Mouse (Mus musculus) heart, embryonic 14.5 days (tissue): Measurements from ENCODE around the gene Paxbp1. TPM values are rescaled to one million over a fixed set of nuclear protein-coding genes. Genes with fewer than 3 reads are reported as not detected.

ENCODE experiments used
- ATAC-seq: fragments of 200-750 bp; cut with Nextera tagmentation; 2 replicates; pipeline ENCODE4 v1.8.0; 2017; ENCODE audit warnings: low read depth, moderate TSS enrichment; ENCODE audit not compliant: insufficient number of reproducible peaks, insufficient read depth, low FRiP score
- H3K27ac ChIP-seq, 2 experiments: fragments of 200-500 bp in 1 of 2; fragments of 300-500 bp in 1 of 2; sonication (generic) in 1 of 2; replicated peaks in 1 of 2; 2 replicates each; pipeline ENCODE4 v1.5.1; 2012 to 2014; ENCODE audit warnings: low read depth in 2 of 2, low read length in 2 of 2, control low read depth in 1 of 2, mild to moderate bottlenecking in 1 of 2, mixed read lengths in 1 of 2; ENCODE audit not compliant: control insufficient read depth in 1 of 2, insufficient read depth in 1 of 2
- H3K27me3 ChIP-seq: fragments of 300-500 bp; sonication (generic); 2 replicates; pipeline ENCODE4 v1.6.1; 2014; ENCODE audit warnings: mild to moderate bottlenecking, low read length, control low read depth; ENCODE audit not compliant: control insufficient read depth, insufficient read depth
- H3K36me3 ChIP-seq: fragments of 300-500 bp; sonication (generic); 2 replicates; pipeline ENCODE4 v1.6.1; 2014; ENCODE audit warnings: mild to moderate bottlenecking, control low read depth, low read length, mixed read lengths; ENCODE audit not compliant: control insufficient read depth, insufficient read depth
- H3K4me1 ChIP-seq, 2 experiments: fragments of 200-500 bp in 1 of 2; fragments of 300-500 bp in 1 of 2; sonication (generic) in 1 of 2; 2 replicates each; pipeline ENCODE4 v1.6.1; 2012 to 2014; ENCODE audit warnings: low read length in 2 of 2, control low read depth in 1 of 2, mixed read lengths in 1 of 2; ENCODE audit not compliant: control insufficient read depth in 2 of 2, insufficient read depth in 2 of 2
- H3K4me2 ChIP-seq: fragments of 300-500 bp; sonication (generic); 2 replicates; pipeline ENCODE4 v1.6.1; 2014; ENCODE audit warnings: mild to moderate bottlenecking, low read length
- H3K4me3 ChIP-seq, 2 experiments: fragments of 200-500 bp in 1 of 2; fragments of 300-500 bp in 1 of 2; sonication (generic) in 1 of 2; 2 replicates each; pipeline ENCODE4 v1.5.1; 2012 to 2014; ENCODE audit warnings: low read length in 2 of 2, mild to moderate bottlenecking in 2 of 2, control low read depth in 1 of 2, low read depth in 1 of 2, moderate library complexity in 1 of 2; ENCODE audit not compliant: control insufficient read depth in 1 of 2, insufficient read depth in 1 of 2
- H3K9ac ChIP-seq: fragments of 300-500 bp; sonication (generic); 2 replicates; pipeline ENCODE4 v1.6.1; 2014; ENCODE audit warnings: mild to moderate bottlenecking, low read length
- H3K9me3 ChIP-seq: fragments of 300-500 bp; sonication (generic); 2 replicates; pipeline ENCODE4 v1.6.1; 2016; ENCODE audit warnings: low read length, control low read depth; ENCODE audit not compliant: control insufficient read depth
- WGBS: fragments of 180-500 bp; shearing (Covaris S2); extraction: QIAGEN DNeasy Blood & Tissue Kit; methylation state at CpG from one replicate; pipeline ENCODE4 v1.1.7; 2014; 5-methylcytosine and 5-hydroxymethylcytosine counted together
- polyA plus RNA-seq: library from polyadenylated mRNA; unstranded; fragments of >200 nt; fragmentation: Nextera tagmentation; extraction: Ambion mirVana; gene quantifications from 2 replicates; pipeline ENCODE4 v1.2.1, GENCODE M21; 2014

The Paxbp1 gene
- polyA plus RNA-seq, 1 experiment from 2014 or later, result 45.1 TPM

- Histone ChIP-seq H3K36me3 (peaks cover 20% of the 10 kb centered on the region), H3K4me1 (peaks cover 5 to 18% of the 10 kb centered on the region in 2 experiments; a peak in 3 of 4 replicates), H3K27ac (0 out of 4 replicates have a peak overlapping the region, but pooled peaks of 1 of the 2 experiments have one; percentile 6), H3K9me3 (no peaks in the 10 kb centered on the region), H3K9ac (no peak overlapping the region), H3K4me2 (no peak overlapping the region), H3K27me3 (no peaks in the 10 kb centered on the region), H3K4me3 (no peak overlapping the region)
- WGBS, result 65% methylated on average over 5 of the region's 5 CpGs
- no peak for ATAC-seq
Measured at GRCm38 (mm10) chr16:90995498-90995897, 48.8 kb downstream of the Paxbp1 start.

- no peaks in the 10 kb centered on the region for H3K9me3 ChIP-seq
- peak overlapping the region in 1 of 2 experiments; percentile 6; a peak in 1 of 4 replicates for H3K27ac ChIP-seq
- H3K4me1 ChIP-seq, result peaks cover 5 to 18% of the 10 kb centered on the region in 2 experiments; a peak in 3 of 4 replicates
- no peak overlapping the region for H3K9ac ChIP-seq
- H3K27me3 ChIP-seq, result no peaks in the 10 kb centered on the region
- H3K36me3 ChIP-seq, result peaks cover 20% of the 10 kb centered on the region
- no peak overlapping the region for H3K4me3 ChIP-seq
- ATAC-seq, result no peak; the same call in 1 of the 2 replicates
- H3K4me2 ChIP-seq, result no peak overlapping the region
- 11% methylated on average over 4 of the region's 4 CpGs for WGBS
Measured at GRCm38 (mm10) chr16:90995023-90995422, 49.3 kb downstream of the Paxbp1 start.

- Histone ChIP-seq H3K9me3 (no peaks in the 10 kb centered on the region), H3K9ac (no peak overlapping the region), H3K27ac (no peak overlapping the region), H3K4me3 (no peak overlapping the region), H3K36me3 (peaks cover 29% of the 10 kb centered on the region), H3K27me3 (no peaks in the 10 kb centered on the region), H3K4me2 (no peak overlapping the region), H3K4me1 (no peaks in the 10 kb centered on the region)
- ATAC-seq, result no peak
- 91% methylated on average over 8 of the region's 8 CpGs for whole genome bisulfite sequencing
Measured at GRCm38 (mm10) chr16:90989162-90989561, 55.2 kb downstream of the Paxbp1 start.

GRCm38 (mm10) chr16:90988665-90989064, 55.7 kb downstream of the Paxbp1 start:
- Histone ChIP-seq H3K9ac (no peak overlapping the region), H3K4me2 (no peak overlapping the region), H3K27ac (no peak overlapping the region), H3K4me1 (no peaks in the 10 kb centered on the region), H3K4me3 (no peak overlapping the region), H3K9me3 (no peaks in the 10 kb centered on the region), H3K36me3 (peaks cover 29% of the 10 kb centered on the region), H3K27me3 (no peaks in the 10 kb centered on the region)
- 82% methylated on average over 3 of the region's 3 CpGs for WGBS
- ATAC-seq, result no peak

GRCm38 (mm10) chr16:90988039-90988438, 56.3 kb downstream of the Paxbp1 start:
- no peak overlapping the region for H3K4me2 ChIP-seq
- no peak overlapping the region for H3K27ac ChIP-seq
- peaks cover 24% of the 10 kb centered on the region for H3K36me3 ChIP-seq
- no peaks in the 10 kb centered on the region for H3K27me3 ChIP-seq
- H3K9me3 ChIP-seq, result no peaks in the 10 kb centered on the region
- no peak overlapping the region for H3K4me3 ChIP-seq
- 86% methylated on average over 8 of the region's 8 CpGs for WGBS
- no peaks in the 10 kb centered on the region for H3K4me1 ChIP-seq
- no peak overlapping the region for H3K9ac ChIP-seq
- ATAC-seq, result no peak

GRCm38 (mm10) chr16:90971004-90971403, 73.3 kb downstream of the Paxbp1 start:
- H3K9ac ChIP-seq, result no peak overlapping the region
- H3K27me3 ChIP-seq, result no peaks in the 10 kb centered on the region
- no peaks in the 10 kb centered on the region for H3K9me3 ChIP-seq
- H3K36me3 ChIP-seq, result peaks cover 51% of the 10 kb centered on the region
- no peak overlapping the region for H3K4me2 ChIP-seq
- ATAC-seq, result no peak
- no peak overlapping the region for H3K4me3 ChIP-seq
- H3K4me1 ChIP-seq, result no peaks in the 10 kb centered on the region
- no peak overlapping the region for H3K27ac ChIP-seq
- 65% methylated on average over 6 of the region's 6 CpGs for WGBS

GRCm38 (mm10) chr16:90966241-90966640, 78.1 kb downstream of the Paxbp1 start:
- no peak overlapping the region for H3K4me3 ChIP-seq
- H3K36me3 ChIP-seq, result peaks cover 45% of the 10 kb centered on the region
- H3K27me3 ChIP-seq, result no peaks in the 10 kb centered on the region
- ATAC-seq, result no peak
- H3K4me1 ChIP-seq, result no peaks in the 10 kb centered on the region
- no peaks in the 10 kb centered on the region for H3K9me3 ChIP-seq
- H3K9ac ChIP-seq, result no peak overlapping the region
- WGBS, result 80% methylated on average over 4 of the region's 4 CpGs
- no peak overlapping the region for H3K27ac ChIP-seq
- H3K4me2 ChIP-seq, result no peak overlapping the region

GRCm38 (mm10) chr16:90964302-90964701, 80.0 kb downstream of the Paxbp1 start:
- no peak overlapping the region for H3K4me3 ChIP-seq
- H3K27ac ChIP-seq, result no peak overlapping the region
- no peak overlapping the region for H3K9ac ChIP-seq
- no peaks in the 10 kb centered on the region for H3K9me3 ChIP-seq
- no peak overlapping the region for H3K4me2 ChIP-seq
- H3K27me3 ChIP-seq, result no peaks in the 10 kb centered on the region
- peaks cover 50% of the 10 kb centered on the region for H3K36me3 ChIP-seq
- WGBS, result 68% methylated on average over 10 of the region's 10 CpGs
- H3K4me1 ChIP-seq, result no peaks in the 10 kb centered on the region
- no peak for ATAC-seq
